Mouse (Mus musculus) adrenal gland, postnatal 36 days (tissue): ENCODE results near the gene Elmod3. TPM values are rescaled to one million over a fixed set of nuclear protein-coding genes. Genes with fewer than 3 reads are reported as not detected.
A peak's percentile ranks its signal among the peaks of the same experiment; 100 is the strongest.

Source experiments
- DNase-seq, 2 experiments: peaks; one replicate each; pipeline ENCODE4 v3.0.0; 2021; ENCODE audit warnings: mixed read lengths in 1 of 2
- long read RNA-seq, 2 experiments: library from polyadenylated mRNA; stranded (forward); transcript quantifications; one replicate each; pipeline ENCODE4 v2.0.0; 2021; ENCODE audit warnings: borderline sequencing depth in 2 of 2
- total RNA-seq, 2 experiments: library from RNA; stranded (reverse); gene quantifications; 2 replicates each; pipeline ENCODE4 v1.2.3; 2021

The Elmod3 gene
- total RNA-seq = 10 to 100 TPM; 16.0 to 17.4 TPM
- long read RNA-seq, experiment 1, partial matches to known transcripts = 2 of 13 reads
- long read RNA-seq, experiment 1, other reads (novel, unspliced or antisense) = 2 of 13 reads
- long read RNA-seq, experiment 2, transcript Elmod3-202 (13 exons, 2,164 nt) = major isoform, 6 of 9 reads
- long read RNA-seq, experiment 2, partial matches to known transcripts = 0 of 9 reads
- long read RNA-seq, experiment 2, other reads (novel, unspliced or antisense) = 2 of 9 reads

DNA sequence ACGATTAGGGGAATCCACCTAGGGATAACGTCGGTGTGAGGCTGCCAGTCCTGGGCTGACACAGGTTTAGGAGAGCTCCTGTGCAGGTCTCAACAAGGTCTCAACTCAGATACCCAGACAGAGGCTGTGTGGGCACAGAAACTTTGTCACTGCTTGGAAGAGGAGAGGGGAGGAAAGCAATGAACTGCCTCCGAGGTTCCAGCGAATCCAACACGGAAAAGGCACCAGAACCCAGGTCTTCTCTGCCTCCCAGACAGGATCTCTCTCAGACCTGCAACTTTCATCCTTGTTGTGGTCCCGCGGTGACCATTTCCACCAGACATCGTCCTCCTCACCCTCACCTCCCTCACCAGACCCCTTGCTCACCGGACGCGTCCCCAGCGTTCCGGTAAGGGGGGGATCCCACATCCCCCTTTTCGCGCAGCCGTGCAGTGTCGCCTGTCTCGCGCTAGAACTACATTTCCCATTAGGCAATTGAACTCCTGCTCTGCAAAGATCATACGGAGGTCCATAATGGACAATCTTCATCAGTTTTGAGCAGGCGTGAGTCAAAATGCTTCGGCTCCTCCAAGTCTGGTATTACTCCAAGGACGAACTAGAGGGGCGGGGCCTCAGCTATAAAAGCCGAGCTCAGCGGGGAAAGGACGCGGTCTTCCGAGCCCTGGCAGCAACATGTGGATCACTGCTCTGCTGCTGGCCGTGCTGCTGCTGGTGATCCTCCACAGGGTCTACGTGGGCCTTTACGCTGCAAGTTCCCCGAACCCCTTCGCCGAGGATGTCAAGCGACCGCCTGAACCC is at the start of gene Elmod3, which contains the start of gene Retsat:
TSS of gene Elmod3 (minus strand) at position 458 of the 798 bp plus-strand sequence.
TSS of gene Retsat (plus strand) at position 520 of the 798 bp plus-strand sequence.
- DNase-seq = peak; percentile 97

DNA sequence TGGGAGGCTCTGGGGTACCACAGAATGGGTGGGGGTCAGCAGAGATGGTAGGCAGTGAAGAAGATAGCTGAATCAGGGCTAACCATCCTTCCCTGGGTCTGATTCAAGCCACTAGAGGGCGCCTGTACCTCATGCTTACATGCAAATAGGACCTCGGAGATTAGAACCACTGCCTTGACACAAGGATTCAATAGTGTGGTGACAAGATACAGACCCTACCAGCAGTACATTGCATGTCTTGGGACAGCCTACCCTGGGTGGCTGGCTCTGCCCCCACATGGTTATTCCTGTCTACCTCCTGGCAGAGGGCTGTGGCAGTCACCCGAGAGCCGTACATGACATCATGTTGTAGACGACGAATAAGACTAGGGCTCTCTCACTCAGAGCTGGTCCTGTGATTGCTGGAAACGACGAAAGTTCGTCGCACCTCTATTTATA is 49.2 kb upstream of the Elmod3 start:
- DNase-seq = peak; percentile 70 to 75

DNA sequence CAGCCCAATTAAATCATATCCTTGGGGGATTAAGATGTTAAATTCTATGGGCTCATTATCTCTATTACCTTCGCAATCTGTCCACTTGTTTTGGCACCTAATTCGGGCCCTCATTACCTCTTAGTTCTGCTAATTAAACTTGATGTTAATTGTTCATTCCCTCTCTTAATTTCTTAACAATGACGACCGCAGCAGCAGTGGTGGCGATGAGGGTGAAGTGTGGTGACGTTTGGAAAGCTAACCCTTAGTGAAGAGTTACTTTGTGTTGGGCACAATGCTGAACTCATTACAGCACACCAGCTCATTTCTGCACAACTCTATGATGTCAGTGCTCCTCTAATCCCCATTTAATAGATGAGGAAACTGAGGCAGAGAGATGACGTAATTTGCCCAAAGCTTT is 47.2 kb upstream of the Elmod3 start:
- DNase-seq = no peak

DNA sequence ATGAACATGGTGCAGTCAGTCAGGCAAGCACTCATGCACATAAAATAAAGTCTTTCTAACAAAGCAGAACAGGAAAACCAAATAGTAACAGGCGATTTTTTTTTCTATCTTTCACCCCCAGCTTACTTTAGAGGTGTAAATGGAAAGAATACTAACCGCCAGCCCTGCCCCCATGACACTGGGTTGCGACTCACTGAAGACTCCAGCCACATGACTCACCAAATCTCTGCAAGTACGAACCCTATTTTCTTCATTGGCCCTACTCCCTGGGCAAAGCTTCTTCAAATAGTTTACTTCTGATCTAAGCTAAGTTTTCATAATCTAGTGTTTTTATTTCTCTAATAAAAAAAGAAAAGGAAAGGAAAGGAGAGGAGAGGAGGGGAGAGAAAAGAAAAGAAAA is 46.4 kb upstream of the Elmod3 start:
- DNase-seq = peak in 1 of 2 experiments; percentile 19

DNA sequence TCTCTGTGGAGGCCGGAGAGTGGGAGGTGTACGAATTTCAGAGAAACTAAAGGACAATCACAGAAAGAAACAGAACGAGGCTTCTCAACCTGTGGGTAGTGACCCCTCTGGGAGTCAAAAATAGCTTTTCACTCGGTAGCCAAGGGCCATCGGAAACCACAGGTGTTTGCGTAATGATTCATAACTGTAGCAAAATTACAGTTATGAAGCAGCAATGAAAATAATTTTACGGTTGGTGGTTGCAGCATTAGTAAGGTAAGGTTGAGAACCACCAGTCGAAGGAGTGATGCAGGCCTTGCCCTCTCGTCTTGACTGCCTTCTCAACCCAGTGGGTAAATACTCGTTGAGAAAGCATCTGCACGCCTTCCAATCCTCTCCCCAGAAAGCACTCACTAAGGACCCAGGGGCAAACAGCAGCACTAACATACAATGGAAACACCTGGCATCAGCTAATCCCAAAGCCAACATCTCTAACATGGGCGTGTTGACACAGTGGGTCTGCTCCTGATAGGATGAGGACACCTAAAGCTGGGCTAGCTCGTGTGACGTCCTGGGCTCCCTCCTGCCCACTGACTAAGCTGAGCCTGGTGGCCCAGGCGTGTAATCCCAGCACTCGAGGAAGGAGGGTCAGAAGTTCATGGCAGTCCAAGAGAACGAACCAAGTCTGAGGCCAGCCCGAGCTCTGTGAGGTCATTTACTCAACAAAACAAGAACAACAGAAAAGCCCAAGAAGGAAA is 43.2 kb upstream of the Elmod3 start:
- DNase-seq = no peak

DNA sequence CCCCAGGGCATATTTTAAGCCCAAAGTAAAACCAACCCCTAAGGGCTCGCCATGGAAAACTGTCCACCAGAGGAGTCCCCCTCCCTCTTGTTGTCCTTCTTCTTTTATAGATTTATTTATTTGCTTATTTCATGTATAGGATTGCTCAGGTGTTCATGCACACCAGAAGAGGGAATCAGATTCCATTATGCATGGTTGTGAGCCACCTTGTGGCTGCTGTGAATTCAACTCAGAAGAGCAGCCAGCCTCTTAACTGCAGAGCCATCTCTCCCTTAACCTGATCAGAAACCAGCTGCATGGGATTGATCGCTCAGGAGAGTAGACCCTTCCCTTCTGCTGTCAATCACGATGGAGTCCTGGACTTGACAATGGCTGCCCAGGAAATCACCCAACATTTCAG is 38.7 kb upstream of the Elmod3 start:
- DNase-seq = no peak

DNA sequence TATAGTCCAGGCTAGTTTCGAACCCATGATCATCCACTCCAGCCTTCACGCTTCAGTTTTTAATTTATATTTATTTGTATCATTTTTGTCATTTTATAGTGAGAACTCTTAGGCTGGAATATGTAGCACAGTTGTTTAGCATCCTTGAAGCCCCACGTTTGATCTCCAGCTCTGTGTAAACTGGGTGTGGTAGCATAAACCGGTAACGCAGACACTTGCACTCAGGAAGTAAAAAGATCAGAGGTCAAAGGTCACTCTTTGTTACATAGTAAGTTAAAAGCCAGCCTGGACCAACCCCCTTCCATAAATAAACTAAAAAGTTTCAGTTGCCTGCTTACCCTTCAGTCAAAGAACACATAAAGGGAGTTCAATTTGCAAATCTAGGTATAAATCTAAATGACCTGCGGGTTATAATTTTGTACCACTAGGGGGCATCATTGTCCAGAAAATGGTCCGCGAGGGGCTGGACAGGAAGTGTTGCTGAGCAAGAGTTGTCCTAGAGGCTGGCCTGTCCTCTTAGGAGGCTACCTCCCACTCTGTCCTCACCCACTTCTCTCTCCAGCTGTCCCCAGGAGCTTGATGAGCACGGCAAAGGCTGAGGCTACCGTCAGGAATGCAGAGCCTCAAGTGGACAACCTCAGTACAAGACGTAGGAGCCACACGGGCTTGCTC is 37.7 kb upstream of the Elmod3 start:
- peak; percentile 52 to 68 for DNase-seq

DNA sequence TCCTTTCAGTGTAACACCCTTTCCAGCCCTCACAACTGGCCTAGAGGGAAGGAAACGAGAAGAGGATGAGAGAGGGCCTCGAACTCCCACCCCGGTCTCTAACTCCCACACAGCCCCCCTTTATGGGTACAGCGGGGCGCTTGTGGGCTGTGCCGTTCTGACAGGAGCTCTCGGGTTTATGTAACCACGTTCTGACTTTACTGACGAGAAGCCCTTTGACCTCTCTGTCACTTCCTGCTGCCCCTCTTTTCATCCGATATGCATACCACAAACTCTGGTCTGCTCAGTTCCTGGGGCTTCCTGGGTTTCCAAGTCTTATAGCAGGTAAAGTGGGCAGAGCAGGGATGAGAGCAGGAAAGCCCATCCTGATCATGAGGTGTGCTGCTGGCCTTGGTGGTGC is 36.1 kb upstream of the Elmod3 start:
- no peak for DNase-seq

DNA sequence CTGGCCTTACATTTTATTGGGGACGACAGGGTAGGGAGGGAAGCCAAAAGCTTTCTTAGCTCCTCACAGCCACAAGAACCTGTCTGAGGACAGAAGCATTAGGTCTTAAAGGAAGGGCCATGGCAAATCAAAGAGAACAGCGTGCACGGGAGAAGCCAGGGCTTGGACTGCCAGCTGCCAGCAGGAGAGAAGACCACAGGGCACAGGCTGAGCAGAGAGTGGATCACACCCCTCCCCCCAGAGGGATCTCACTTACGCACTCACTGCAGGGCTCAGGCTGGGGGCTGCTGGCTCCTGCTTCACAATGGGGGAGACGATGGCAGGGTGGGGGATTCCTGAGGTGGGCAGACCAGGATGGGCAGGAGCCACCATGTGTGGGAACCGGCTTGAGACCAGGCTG is 33.5 kb upstream of the Elmod3 start:
- no peak for DNase-seq

DNA sequence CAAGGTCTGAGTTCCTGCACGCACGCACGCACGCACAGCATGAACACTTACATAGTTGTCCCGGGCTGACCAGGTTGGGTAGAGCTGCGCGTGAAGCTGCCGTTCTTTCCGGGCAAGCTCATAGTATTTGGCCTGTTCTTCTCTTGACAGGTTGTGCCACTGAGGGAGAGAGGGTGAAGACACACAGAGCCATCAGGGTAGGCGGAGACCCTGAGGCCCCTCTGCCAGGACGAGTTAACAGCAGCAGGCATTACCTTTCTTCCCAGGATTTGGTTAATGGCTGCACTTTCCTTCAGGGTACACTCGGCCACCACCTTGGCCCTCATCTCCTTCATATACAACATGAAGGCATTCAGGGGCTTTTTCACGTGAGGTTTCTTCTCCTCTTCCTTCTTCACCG is 32.7 kb upstream of the Elmod3 start:
- DNase-seq = no peak

DNA sequence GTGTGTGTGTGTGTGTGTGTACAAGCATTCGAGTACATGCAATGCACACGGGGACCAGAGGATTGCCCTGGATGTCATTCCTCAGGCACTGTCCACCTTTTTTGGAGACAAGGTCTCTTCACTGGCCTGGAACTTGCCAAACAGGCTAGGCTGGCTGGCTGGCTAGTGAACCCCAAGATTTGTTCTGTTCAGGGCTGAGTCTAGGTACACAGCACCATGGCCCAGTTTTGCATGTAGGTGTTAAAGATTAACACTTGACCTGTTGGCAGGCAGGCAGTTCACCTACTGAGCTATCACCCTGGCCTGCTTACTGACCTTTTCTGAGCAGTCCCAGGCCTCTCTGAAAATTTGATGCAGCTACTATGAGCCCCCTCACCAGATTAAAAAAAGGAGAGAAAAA is 32.2 kb upstream of the Elmod3 start:
- no peak for DNase-seq

DNA sequence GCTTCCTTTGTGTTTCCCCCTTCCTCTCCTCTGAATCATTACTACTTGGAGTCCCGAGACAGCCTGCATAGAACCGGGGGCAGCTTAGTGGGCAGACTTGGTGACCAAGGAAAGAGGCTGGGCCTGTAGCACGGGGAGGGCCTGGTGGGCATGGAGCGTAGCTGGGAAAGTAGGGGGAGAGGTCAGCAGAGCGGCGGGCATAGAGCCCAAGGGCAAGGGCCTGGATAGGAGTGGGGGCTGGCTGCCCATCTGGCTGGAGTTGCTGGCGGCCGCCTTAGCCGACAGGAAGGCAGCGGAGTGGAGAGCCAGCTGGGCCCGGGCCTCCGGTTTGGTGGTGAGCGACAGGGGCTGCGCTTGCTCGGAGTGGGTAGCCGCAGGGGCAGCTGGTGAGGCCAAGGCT is 29.1 kb upstream of the Elmod3 start:
- no peak for DNase-seq

DNA sequence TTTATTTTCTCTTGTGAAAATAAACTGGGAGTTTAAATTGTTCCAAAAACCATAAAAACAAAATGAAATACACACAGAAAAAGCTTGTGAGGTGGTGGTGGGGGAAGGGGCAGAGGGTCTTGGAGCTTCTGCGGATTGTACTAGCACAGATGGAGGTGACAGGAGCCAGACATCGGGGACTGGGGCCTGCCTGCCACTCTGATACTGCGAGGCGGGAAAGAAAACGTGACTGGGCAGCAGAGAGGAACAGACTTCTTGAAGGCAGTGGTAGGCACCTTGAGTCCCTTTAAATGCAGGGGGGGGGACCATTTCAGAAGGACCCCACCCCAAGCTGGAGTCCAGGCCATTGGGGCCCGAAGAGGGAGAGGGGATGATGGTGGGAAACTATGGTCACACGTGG is 28.2 kb upstream of the Elmod3 start:
- DNase-seq = no peak

DNA sequence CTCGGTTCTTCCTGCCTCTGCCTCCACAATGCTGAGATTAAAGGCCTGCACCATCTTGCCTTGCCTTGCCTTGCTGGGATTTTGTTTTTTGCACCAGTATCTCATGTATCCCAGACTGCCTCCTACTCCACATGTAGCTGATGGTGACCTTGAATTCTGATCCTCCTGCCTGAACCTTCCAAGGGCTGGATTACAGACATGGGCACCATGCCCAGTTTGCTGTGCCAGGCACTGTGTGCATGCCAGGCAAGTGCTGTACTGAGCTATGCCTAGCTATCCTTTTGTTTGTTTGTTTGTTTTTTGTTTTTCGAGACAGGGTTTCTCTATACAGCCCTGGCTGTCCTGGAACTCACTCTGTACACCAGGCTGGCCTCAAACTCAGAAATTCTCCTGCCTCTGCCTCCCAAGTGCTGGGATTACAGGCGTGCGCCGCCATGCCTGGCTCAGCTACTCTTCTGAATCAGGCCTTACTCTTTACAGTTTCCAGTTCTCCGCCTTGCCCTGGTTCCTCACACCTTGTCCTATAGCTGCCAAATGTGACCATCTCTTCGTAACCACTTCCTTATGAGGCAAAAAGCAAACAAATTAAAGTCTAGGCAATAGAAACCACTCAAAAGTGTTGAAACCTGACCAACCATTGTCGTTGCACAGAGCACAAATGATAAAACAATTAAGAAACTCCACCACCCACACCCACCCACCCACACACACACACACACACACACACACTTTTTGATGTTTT is 25.6 kb upstream of the Elmod3 start:
- DNase-seq = peak; percentile 84 to 86

DNA sequence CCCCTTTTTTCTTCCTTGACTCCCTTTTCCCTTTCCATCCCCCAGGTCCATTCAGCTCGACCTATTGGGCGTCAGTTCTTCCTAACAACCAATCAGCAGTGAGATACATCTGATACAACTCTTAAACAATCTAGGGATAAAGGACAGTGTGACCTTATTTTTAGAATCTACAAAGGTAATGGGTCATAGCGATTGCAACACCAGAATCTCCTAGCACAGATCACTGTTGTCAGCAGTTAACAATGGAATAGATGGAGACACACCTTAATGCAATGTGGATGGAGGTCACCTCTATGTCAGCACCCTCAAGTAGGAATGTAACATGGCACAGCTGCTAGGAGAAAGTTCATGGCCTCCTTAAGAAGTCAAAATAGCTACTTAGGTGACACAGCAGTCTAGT is 24.7 kb upstream of the Elmod3 start:
- DNase-seq = no peak

DNA sequence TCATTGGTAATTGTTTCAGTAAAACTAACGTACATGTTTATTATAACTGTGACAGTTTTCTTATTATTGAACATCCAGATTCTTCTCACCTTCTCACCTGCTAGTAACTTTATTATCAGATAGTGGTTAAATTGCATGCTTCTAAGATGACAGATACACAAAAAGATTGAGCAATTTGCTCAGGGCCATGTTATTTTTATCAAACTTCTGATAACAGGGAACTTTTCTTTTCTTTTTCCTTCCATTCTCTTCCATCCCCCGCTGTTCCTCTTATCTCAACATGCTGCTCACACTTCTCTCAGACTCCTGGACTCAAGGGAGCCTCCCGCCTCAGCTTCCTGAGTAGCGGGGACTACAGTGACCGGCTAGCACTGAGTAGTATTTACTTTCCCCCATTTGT is 22.7 kb upstream of the Elmod3 start:
- DNase-seq = no peak

DNA sequence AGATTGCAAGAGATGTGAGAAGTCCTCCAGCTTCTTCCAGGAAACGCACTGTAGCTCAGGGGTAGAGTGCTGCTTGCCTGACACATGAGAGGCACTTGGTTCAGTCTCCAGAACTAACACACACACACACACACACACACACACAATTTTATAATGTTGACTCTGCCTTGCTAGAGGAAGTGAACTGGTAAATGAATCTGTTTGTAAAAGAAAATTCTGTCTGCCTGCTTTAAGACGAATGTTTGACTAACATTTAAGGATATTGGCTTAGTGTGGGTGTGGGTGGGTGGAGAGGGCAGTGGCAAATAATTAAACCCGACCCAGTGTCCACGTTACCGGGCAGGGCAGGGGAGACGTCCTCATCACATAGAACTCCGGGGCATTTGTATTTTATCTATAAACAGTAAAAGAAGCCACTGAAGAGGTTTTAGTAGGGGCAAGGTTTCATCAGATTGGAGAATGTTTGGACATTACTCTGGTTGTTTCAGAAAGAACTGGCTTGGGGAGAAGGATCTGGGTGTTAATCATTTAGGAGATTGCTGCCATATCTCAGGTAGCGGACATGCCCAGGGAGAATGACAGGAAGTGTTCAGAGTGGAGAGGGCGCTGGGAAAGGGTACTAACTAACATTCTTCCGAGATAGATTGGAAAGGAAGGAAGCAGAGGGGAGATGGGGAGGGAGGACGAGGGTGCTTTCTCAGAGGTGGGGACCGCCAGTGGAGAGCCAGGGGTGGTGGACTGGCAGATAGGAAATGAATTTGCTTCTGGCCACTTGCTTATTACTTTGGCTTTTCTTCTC is 21.7 kb upstream of the Elmod3 start:
- no peak for DNase-seq

DNA sequence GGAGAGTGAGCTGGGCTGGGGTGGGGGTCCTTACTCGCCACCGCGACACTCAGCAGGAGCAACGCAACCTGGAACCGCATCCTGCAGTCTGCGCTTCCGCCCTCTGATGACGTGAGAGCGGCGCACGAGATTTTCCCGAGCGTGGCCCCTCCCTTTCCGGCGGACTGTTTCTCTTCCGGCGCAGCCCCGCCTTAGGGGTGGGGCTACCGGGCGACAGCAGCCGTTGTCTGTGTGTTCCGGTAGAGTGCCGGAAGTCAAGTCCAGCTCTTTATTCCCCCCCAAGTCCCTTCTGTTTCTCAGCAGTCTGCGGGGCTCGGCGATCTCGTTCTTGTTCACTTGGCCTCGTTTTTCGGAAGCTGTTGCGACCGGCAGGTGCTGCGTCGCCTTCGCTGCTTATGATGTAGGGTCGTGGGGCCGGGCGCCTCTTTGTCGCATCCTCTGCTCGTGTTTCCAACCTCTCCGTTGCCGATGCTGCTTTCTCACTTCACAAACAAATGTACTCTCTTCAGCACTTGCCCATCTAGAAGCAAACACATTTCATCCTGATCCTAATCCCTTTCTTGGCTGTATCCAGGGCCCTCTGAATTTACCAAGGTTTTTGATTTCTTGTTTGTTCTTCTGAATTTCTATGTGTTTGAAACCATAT is 18.6 kb upstream of the Elmod3 start, which contains the start of gene Tgoln1:
TSS of gene Tgoln1 (minus strand) at position 358 of the 646 bp plus-strand sequence.
- peak; percentile 94 to 97 for DNase-seq

DNA sequence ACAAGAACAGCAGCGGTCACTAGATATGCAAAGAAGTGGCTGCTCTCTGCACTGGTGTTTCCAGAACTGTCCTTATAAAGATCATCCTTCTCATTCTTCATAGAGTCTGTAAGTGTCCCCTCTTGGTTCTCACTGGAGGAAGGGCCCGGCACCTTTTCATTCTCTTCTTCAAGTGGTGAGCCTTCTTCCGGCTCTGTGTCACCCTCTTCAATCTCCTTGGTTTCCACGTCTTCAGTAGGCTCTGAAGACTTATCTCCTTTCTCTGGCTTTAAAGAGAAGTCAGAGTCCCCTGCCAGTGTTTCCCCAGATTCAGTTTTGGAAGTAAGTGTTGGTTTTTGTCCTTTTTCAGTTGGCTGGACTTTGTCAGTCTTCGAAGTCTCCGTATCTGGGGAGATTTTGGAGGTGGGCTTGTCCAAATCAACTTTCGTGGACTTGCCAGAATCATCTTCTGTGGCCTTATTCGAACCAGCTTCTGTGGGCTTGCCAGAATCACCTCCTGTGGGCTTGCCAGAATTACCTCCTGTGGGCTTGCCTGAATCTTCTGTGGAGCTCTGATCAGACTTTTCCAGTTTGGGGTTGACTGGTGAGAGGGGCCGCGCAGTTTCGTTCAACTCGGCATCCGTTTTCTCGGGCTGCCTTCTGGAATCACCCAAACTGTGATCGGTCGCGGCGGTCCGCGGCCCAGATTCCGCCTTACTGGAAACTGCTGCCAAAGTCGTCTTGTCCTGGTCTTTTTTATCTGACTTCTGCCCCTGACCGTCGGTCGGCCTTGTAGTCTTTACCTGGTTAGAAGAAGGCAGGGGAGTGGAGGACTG is 17.6 kb upstream of the Elmod3 start:
- peak in 1 of 2 experiments; percentile 28 for DNase-seq
